Mouse (Mus musculus): Measurements from ENCODE around the gene Usp45. TPM values are rescaled to one million over a fixed set of nuclear protein-coding genes. Genes with fewer than 3 reads are reported as not detected.

Gene Usp45
- polyA plus RNA-seq, 1 experiment from 2014 or later = 3.4 TPM

DNA sequence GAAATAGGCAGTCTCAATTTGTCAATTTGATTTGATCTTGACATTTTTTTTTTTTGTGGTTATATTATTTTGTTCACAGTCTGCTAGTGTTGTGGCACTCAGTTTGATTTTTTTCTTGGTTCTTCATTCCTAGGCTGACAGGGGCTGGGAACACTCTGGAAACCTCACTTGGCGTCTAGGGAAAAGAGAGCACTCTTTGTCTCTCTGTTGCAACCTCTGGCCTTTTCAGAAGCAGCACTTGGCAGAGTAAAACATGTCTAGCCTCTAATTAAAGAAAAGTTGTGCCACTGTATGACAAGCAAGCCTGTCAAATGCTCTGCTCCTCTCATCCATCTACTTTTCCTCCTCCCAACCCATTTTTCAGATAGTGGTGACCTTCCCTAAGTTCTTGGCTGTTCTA lies 90.5 kb downstream of the Usp45 start:
- no peak for TF ChIP-seq CTCF (IDR thresholded peaks at IDR 0.05; ENCODE audit: low read depth)
- WGBS = 73% methylated on average over 1 of the region's 1 CpGs
- Histone ChIP-seq H3K9me3 (ENCODE audit: control insufficient read depth) (no peaks in the 10 kb centered on the region), H3K9ac (ENCODE audit: low read depth, low read length) (no peak overlapping the region), H3K27me3 (replicated peaks; ENCODE audit: control insufficient read depth, insufficient read depth, low read length) (no peaks in the 10 kb centered on the region), H3K4me1 (replicated peaks; ENCODE audit: control insufficient read depth, insufficient read depth, low read length) (no peaks in the 10 kb centered on the region), H3K27ac (ENCODE audit: low read depth, low read length) (no peak overlapping the region), H3K36me3 (ENCODE audit: control insufficient read depth, insufficient read depth) (peaks cover 54% of the 10 kb centered on the region), H3K4me2 (replicated peaks; ENCODE audit: low read depth) (no peak overlapping the region), H3K4me3 (ENCODE audit: low read depth, low read length) (no peak overlapping the region)
- no peak for ATAC-seq

DNA sequence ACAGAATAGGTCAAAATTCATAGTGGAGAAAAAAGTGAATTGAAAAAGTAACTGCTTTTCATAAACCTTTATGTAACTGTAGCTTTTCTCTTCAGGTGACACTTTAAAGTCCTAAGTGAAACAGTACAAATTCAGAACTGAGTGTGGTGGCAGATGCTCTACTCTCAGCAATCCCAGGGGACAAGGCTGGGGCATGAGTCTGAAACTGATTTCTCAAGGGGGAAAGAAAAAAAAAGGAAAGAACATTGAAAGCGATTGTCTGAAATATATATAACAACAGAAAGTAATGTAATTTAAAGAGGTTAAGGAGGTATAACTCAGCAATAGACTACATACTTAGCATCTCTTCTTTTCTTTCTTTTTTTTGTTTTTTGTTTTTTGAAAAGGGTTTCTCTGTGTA lies 98.3 kb downstream of the Usp45 start:
- TF ChIP-seq CTCF (IDR thresholded peaks at IDR 0.05; ENCODE audit: low read depth) = no peak
- Histone ChIP-seq H3K4me1 (replicated peaks; ENCODE audit: control insufficient read depth, insufficient read depth, low read length) (no peaks in the 10 kb centered on the region), H3K9ac (ENCODE audit: low read depth, low read length) (no peak overlapping the region), H3K27ac (ENCODE audit: low read depth, low read length) (no peak overlapping the region), H3K36me3 (ENCODE audit: control insufficient read depth, insufficient read depth) (peaks cover 57% of the 10 kb centered on the region), H3K4me3 (ENCODE audit: low read depth, low read length) (no peak overlapping the region), H3K4me2 (replicated peaks; ENCODE audit: low read depth) (no peak overlapping the region), H3K9me3 (ENCODE audit: control insufficient read depth) (no peaks in the 10 kb centered on the region), H3K27me3 (replicated peaks; ENCODE audit: control insufficient read depth, insufficient read depth, low read length) (no peaks in the 10 kb centered on the region)
- WGBS = 100% methylated on average over 1 of the region's 1 CpGs
- no peak for ATAC-seq

GRCm38 (mm10) chr4:21878776-21879175 lies 111.8 kb downstream of the Usp45 start:
- Histone ChIP-seq H3K4me3 (ENCODE audit: low read depth, low read length) (peak overlapping the region; percentile 83), H3K27me3 (replicated peaks; ENCODE audit: control insufficient read depth, insufficient read depth, low read length) (no peaks in the 10 kb centered on the region), H3K27ac (ENCODE audit: low read depth, low read length) (no peak overlapping the region), H3K4me2 (replicated peaks; ENCODE audit: low read depth) (peak overlapping the region; percentile 66), H3K36me3 (ENCODE audit: control insufficient read depth, insufficient read depth) (peaks cover 20% of the 10 kb centered on the region), H3K9me3 (ENCODE audit: control insufficient read depth) (no peaks in the 10 kb centered on the region), H3K9ac (ENCODE audit: low read depth, low read length) (peak overlapping the region; percentile 82; the same call in 1 of the 2 replicates), H3K4me1 (replicated peaks; ENCODE audit: control insufficient read depth, insufficient read depth, low read length) (no peaks in the 10 kb centered on the region)
- WGBS = 18% methylated on average over 6 of the region's 6 CpGs
- no peak for ATAC-seq
- no peak for TF ChIP-seq CTCF (IDR thresholded peaks at IDR 0.05; ENCODE audit: low read depth)

- ATAC-seq = peak; percentile 90
- no peaks in the 10 kb centered on the region for H3K4me1 ChIP-seq (replicated peaks; ENCODE audit: control insufficient read depth, insufficient read depth, low read length)
- H3K4me3 ChIP-seq (ENCODE audit: low read depth, low read length) = peak within 1 kb of the TSS; percentile 83
- peak within 1 kb of the TSS; percentile 66 for H3K4me2 ChIP-seq (replicated peaks; ENCODE audit: low read depth)
- H3K27me3 ChIP-seq (replicated peaks; ENCODE audit: control insufficient read depth, insufficient read depth, low read length) = no peaks in the 10 kb centered on the region
- H3K27ac ChIP-seq (ENCODE audit: low read depth, low read length) = peak within 1 kb of the TSS; percentile 93
- peak within 1 kb of the TSS; percentile 82 for H3K9ac ChIP-seq (ENCODE audit: low read depth, low read length)
- H3K36me3 ChIP-seq (ENCODE audit: control insufficient read depth, insufficient read depth) = 0 out of 2 replicates have a peak, but pooled peaks cover 14% of the 10 kb centered on the region
- under 1% methylated on average over 51 of the region's 51 CpGs for WGBS
- no peaks in the 10 kb centered on the region for H3K9me3 ChIP-seq (ENCODE audit: control insufficient read depth)
- TF ChIP-seq CTCF (IDR thresholded peaks at IDR 0.05; ENCODE audit: low read depth) = no peak
These were observed 112.7 kb downstream of the Usp45 start, which contains the start of gene Coq3 for GRCm38 (mm10) chr4:21879565-21880220. Gene Coq3 (plus strand): TSS chr4:21879673.

GRCm38 (mm10) chr4:21882806-21883205 lies 115.8 kb downstream of the Usp45 start:
- ATAC-seq = no peak
- no peak for TF ChIP-seq CTCF (IDR thresholded peaks at IDR 0.05; ENCODE audit: low read depth)
- 93% methylated on average over 6 of the region's 6 CpGs for WGBS
- H3K9ac ChIP-seq (ENCODE audit: low read depth, low read length) = no peak overlapping the region
- no peaks in the 10 kb centered on the region for H3K27me3 ChIP-seq (replicated peaks; ENCODE audit: control insufficient read depth, insufficient read depth, low read length)
- H3K27ac ChIP-seq (ENCODE audit: low read depth, low read length) = no peak overlapping the region
- H3K4me3 ChIP-seq (ENCODE audit: low read depth, low read length) = no peak overlapping the region
- H3K4me2 ChIP-seq (replicated peaks; ENCODE audit: low read depth) = no peak overlapping the region
- H3K36me3 ChIP-seq (ENCODE audit: control insufficient read depth, insufficient read depth) = 0 out of 2 replicates have a peak, but pooled peaks cover under 1% of the 10 kb centered on the region
- no peaks in the 10 kb centered on the region for H3K9me3 ChIP-seq (ENCODE audit: control insufficient read depth)
- no peaks in the 10 kb centered on the region for H3K4me1 ChIP-seq (replicated peaks; ENCODE audit: control insufficient read depth, insufficient read depth, low read length)

DNA sequence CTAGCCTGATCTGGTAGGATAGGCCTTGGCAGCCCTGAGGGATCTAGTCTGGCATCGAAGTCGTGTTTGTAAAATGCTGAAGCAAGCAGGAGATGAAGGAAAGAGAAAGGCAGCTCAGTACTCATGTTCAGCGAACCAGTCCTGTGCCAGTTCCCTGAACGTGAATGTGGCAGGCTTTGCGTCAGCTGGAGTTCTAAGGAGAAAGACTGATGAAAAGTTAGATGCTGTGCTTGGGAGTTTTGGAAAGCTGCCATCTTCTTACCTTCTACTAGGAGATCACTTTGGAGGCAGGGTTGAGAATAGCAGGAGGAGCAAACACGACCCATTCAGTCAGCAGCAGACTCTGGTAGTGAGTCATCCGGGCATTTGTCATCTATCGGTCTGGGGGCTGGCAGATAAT lies 118.9 kb downstream of the Usp45 start:
- Histone ChIP-seq H3K9ac (ENCODE audit: low read depth, low read length) (no peak overlapping the region), H3K4me3 (ENCODE audit: low read depth, low read length) (no peak overlapping the region), H3K4me1 (replicated peaks; ENCODE audit: control insufficient read depth, insufficient read depth, low read length) (no peaks in the 10 kb centered on the region), H3K27ac (ENCODE audit: low read depth, low read length) (no peak overlapping the region), H3K36me3 (ENCODE audit: control insufficient read depth, insufficient read depth) (no peaks in the 10 kb centered on the region), H3K4me2 (replicated peaks; ENCODE audit: low read depth) (no peak overlapping the region), H3K27me3 (replicated peaks; ENCODE audit: control insufficient read depth, insufficient read depth, low read length) (no peaks in the 10 kb centered on the region), H3K9me3 (ENCODE audit: control insufficient read depth) (no peaks in the 10 kb centered on the region)
- 77% methylated on average over 8 of the region's 8 CpGs for WGBS
- no peak for TF ChIP-seq CTCF (IDR thresholded peaks at IDR 0.05; ENCODE audit: low read depth)
- ATAC-seq = no peak

Other genes starting within 250 kb of the Usp45 start
- not detected in 2 replicates for gene Prdm13, start 81.2 kb upstream of the Usp45 start, polyA plus RNA-seq (2015; fragmentation: Nextera tagmentation; extraction: Ambion mirVana)
- 20.2 and 20.7 TPM in 2 replicates for gene Ccnc, start 39.5 kb upstream of the Usp45 start, polyA plus RNA-seq (2015; fragmentation: Nextera tagmentation; extraction: Ambion mirVana)
- 21.1 and 21.3 TPM in 2 replicates for gene Tstd3, start 56 bp downstream of the Usp45 start, polyA plus RNA-seq (2015; fragmentation: Nextera tagmentation; extraction: Ambion mirVana)
- 36.3 and 41.6 TPM in 2 replicates for gene Pnisr, start 80.4 kb downstream of the Usp45 start, polyA plus RNA-seq (2015; fragmentation: Nextera tagmentation; extraction: Ambion mirVana)
- 11.8 and 12.0 TPM in 2 replicates for gene Coq3, start 112.5 kb downstream of the Usp45 start, polyA plus RNA-seq (2015; fragmentation: Nextera tagmentation; extraction: Ambion mirVana)
- 1.5 TPM in 2 replicates for gene Faxc, start 164.2 kb downstream of the Usp45 start, polyA plus RNA-seq (2015; fragmentation: Nextera tagmentation; extraction: Ambion mirVana)